Mouse (Mus musculus): ENCODE results near the gene Sppl2c. TPM values are rescaled to one million over a fixed set of nuclear protein-coding genes. Genes with fewer than 3 reads are reported as not detected.

Sppl2c gene
- polyA plus RNA-seq, 1 experiment = not detected

GRCm38 (mm10) chr11:104218075-104218474, 31.9 kb downstream of the Sppl2c start:
- TF ChIP-seq POLR2A (IDR thresholded peaks at IDR 0.05; ENCODE audit: insufficient read depth, low read length) (no peak), CTCF (IDR thresholded peaks at IDR 0.05; ENCODE audit: low read depth, low read length) (no peak), EP300 (IDR thresholded peaks at IDR 0.05; ENCODE audit: insufficient read depth, low read depth, low read length) (no peak)
- H3K27me3 ChIP-seq (ENCODE audit: control insufficient read depth, insufficient read depth, low read length, poor library complexity, severe bottlenecking) = no peaks in the 10 kb centered on the region
- no peaks in the 10 kb centered on the region for H3K4me1 ChIP-seq (ENCODE audit: control insufficient read depth, insufficient read depth, low read length)
- no peaks in the 10 kb centered on the region for H3K9me3 ChIP-seq (replicated peaks; ENCODE audit: control insufficient read depth, insufficient read depth, low read length, poor library complexity, severe bottlenecking)
- H3K9ac ChIP-seq (ENCODE audit: low read depth, poor library complexity, severe bottlenecking) = no peak overlapping the region
- H3K4me3 ChIP-seq (ENCODE audit: low read depth, low read length) = no peak overlapping the region
- H3K27ac ChIP-seq (ENCODE audit: insufficient read depth, low read length) = no peak overlapping the region
- H3K36me3 ChIP-seq (ENCODE audit: control insufficient read depth, insufficient read depth, low read length, poor library complexity, severe bottlenecking) = no peaks in the 10 kb centered on the region

GRCm38 (mm10) chr11:104220291-104220690, 34.2 kb downstream of the Sppl2c start:
- Histone ChIP-seq H3K4me3 (ENCODE audit: low read depth, low read length) (no peak overlapping the region), H3K9ac (ENCODE audit: low read depth, poor library complexity, severe bottlenecking) (no peak overlapping the region), H3K4me1 (ENCODE audit: control insufficient read depth, insufficient read depth, low read length) (no peaks in the 10 kb centered on the region), H3K36me3 (ENCODE audit: control insufficient read depth, insufficient read depth, low read length, poor library complexity, severe bottlenecking) (no peaks in the 10 kb centered on the region), H3K27ac (ENCODE audit: insufficient read depth, low read length) (no peak overlapping the region), H3K27me3 (ENCODE audit: control insufficient read depth, insufficient read depth, low read length, poor library complexity, severe bottlenecking) (no peaks in the 10 kb centered on the region), H3K9me3 (replicated peaks; ENCODE audit: control insufficient read depth, insufficient read depth, low read length, poor library complexity, severe bottlenecking) (no peaks in the 10 kb centered on the region)
- no peak for TF ChIP-seq EP300 (IDR thresholded peaks at IDR 0.05; ENCODE audit: insufficient read depth, low read depth, low read length)
- no peak for TF ChIP-seq CTCF (IDR thresholded peaks at IDR 0.05; ENCODE audit: low read depth, low read length)
- TF ChIP-seq POLR2A (IDR thresholded peaks at IDR 0.05; ENCODE audit: insufficient read depth, low read length) = no peak

GRCm38 (mm10) chr11:104221751-104222150, 35.6 kb downstream of the Sppl2c start:
- H3K9ac ChIP-seq (ENCODE audit: low read depth, poor library complexity, severe bottlenecking) = no peak overlapping the region
- no peaks in the 10 kb centered on the region for H3K9me3 ChIP-seq (replicated peaks; ENCODE audit: control insufficient read depth, insufficient read depth, low read length, poor library complexity, severe bottlenecking)
- H3K27me3 ChIP-seq (ENCODE audit: control insufficient read depth, insufficient read depth, low read length, poor library complexity, severe bottlenecking) = no peaks in the 10 kb centered on the region
- TF ChIP-seq POLR2A (IDR thresholded peaks at IDR 0.05; ENCODE audit: insufficient read depth, low read length) (no peak), CTCF (IDR thresholded peaks at IDR 0.05; ENCODE audit: low read depth, low read length) (no peak), EP300 (IDR thresholded peaks at IDR 0.05; ENCODE audit: insufficient read depth, low read depth, low read length) (no peak)
- H3K4me3 ChIP-seq (ENCODE audit: low read depth, low read length) = no peak overlapping the region
- no peak overlapping the region for H3K27ac ChIP-seq (ENCODE audit: insufficient read depth, low read length)
- no peaks in the 10 kb centered on the region for H3K4me1 ChIP-seq (ENCODE audit: control insufficient read depth, insufficient read depth, low read length)
- H3K36me3 ChIP-seq (ENCODE audit: control insufficient read depth, insufficient read depth, low read length, poor library complexity, severe bottlenecking) = no peaks in the 10 kb centered on the region

DNA sequence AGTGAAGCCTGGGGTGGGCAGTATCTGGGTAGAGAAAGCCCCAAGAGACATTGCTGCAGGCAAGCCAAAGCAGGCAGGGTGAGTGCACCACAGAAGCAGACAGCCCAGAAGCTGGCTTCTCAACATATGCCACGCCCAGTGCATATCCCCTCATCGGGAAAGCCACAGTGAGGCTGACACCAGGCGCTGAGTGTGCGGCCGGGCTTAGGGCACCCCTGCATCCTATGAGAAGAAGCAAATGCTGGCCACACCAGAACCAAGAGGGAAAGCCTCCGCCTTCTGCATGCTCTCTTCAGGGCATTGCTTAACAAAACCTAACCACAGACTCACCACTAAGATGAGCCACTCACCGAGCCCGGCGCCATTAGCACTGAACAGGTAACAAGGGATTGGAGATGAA, 37.2 kb downstream of the Sppl2c start:
- Histone ChIP-seq H3K4me3 (ENCODE audit: low read depth, low read length) (no peak overlapping the region), H3K27ac (ENCODE audit: insufficient read depth, low read length) (no peak overlapping the region), H3K4me1 (ENCODE audit: control insufficient read depth, insufficient read depth, low read length) (no peaks in the 10 kb centered on the region), H3K9ac (ENCODE audit: low read depth, poor library complexity, severe bottlenecking) (no peak overlapping the region), H3K36me3 (ENCODE audit: control insufficient read depth, insufficient read depth, low read length, poor library complexity, severe bottlenecking) (no peaks in the 10 kb centered on the region), H3K9me3 (replicated peaks; ENCODE audit: control insufficient read depth, insufficient read depth, low read length, poor library complexity, severe bottlenecking) (no peaks in the 10 kb centered on the region), H3K27me3 (ENCODE audit: control insufficient read depth, insufficient read depth, low read length, poor library complexity, severe bottlenecking) (no peaks in the 10 kb centered on the region)
- no peak for TF ChIP-seq POLR2A (IDR thresholded peaks at IDR 0.05; ENCODE audit: insufficient read depth, low read length)
- no peak for TF ChIP-seq EP300 (IDR thresholded peaks at IDR 0.05; ENCODE audit: insufficient read depth, low read depth, low read length)
- TF ChIP-seq CTCF (IDR thresholded peaks at IDR 0.05; ENCODE audit: low read depth, low read length) = no peak

GRCm38 (mm10) chr11:104229391-104229790, 43.3 kb downstream of the Sppl2c start:
- Histone ChIP-seq H3K27ac (ENCODE audit: insufficient read depth, low read length) (no peak overlapping the region), H3K4me1 (ENCODE audit: control insufficient read depth, insufficient read depth, low read length) (no peaks in the 10 kb centered on the region), H3K9ac (ENCODE audit: low read depth, poor library complexity, severe bottlenecking) (no peak overlapping the region), H3K9me3 (replicated peaks; ENCODE audit: control insufficient read depth, insufficient read depth, low read length, poor library complexity, severe bottlenecking) (no peaks in the 10 kb centered on the region), H3K4me3 (ENCODE audit: low read depth, low read length) (no peak overlapping the region), H3K36me3 (ENCODE audit: control insufficient read depth, insufficient read depth, low read length, poor library complexity, severe bottlenecking) (no peaks in the 10 kb centered on the region), H3K27me3 (ENCODE audit: control insufficient read depth, insufficient read depth, low read length, poor library complexity, severe bottlenecking) (peaks cover 11% of the 10 kb centered on the region)
- TF ChIP-seq EP300 (IDR thresholded peaks at IDR 0.05; ENCODE audit: insufficient read depth, low read depth, low read length) (no peak), CTCF (IDR thresholded peaks at IDR 0.05; ENCODE audit: low read depth, low read length) (no peak), POLR2A (IDR thresholded peaks at IDR 0.05; ENCODE audit: insufficient read depth, low read length) (no peak)

DNA sequence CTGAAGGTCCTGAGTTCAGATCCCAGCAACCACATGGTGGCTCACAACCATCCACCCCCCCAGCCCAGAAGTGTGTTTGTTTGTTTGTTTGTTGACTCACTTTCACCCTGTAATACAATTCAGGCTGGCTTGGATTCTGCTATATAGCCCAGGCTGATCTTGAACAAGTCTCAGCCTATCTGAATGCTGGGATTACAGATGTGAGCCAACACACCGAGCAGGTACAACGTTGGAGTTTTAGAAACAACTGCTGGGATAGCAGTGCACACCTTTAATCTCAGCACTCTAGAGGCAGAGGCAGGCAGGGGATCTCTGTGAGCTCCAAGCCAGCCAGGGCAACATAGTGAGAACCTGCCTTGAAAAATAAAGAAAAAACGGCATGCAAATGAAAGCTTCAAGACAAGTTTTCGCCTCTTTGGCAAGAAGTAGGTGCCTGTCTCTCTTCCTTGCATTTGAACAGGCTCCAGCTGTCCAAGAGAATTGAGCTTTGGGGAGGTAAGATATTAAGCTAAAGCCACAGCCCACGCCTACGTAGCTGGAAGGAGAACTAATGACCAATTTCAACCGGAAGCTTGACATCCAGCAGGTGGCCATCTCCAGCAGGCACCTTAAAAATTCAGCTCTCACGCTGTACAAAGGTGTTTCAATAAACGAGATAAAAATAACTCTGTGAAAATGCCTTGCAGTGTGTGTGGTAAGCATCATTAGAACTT, 44.1 kb downstream of the Sppl2c start:
- Histone ChIP-seq H3K36me3 (ENCODE audit: control insufficient read depth, insufficient read depth, low read length, poor library complexity, severe bottlenecking) (no peaks in the 10 kb centered on the region), H3K27ac (ENCODE audit: insufficient read depth, low read length) (no peak overlapping the region), H3K4me1 (ENCODE audit: control insufficient read depth, insufficient read depth, low read length) (no peaks in the 10 kb centered on the region), H3K27me3 (ENCODE audit: control insufficient read depth, insufficient read depth, low read length, poor library complexity, severe bottlenecking) (peaks cover 11% of the 10 kb centered on the region), H3K9me3 (replicated peaks; ENCODE audit: control insufficient read depth, insufficient read depth, low read length, poor library complexity, severe bottlenecking) (no peaks in the 10 kb centered on the region), H3K9ac (ENCODE audit: low read depth, poor library complexity, severe bottlenecking) (no peak overlapping the region), H3K4me3 (ENCODE audit: low read depth, low read length) (no peak overlapping the region)
- no peak for TF ChIP-seq EP300 (IDR thresholded peaks at IDR 0.05; ENCODE audit: insufficient read depth, low read depth, low read length)
- no peak for TF ChIP-seq CTCF (IDR thresholded peaks at IDR 0.05; ENCODE audit: low read depth, low read length)
- no peak for TF ChIP-seq POLR2A (IDR thresholded peaks at IDR 0.05; ENCODE audit: insufficient read depth, low read length)
